Mouse (Mus musculus) frontal cortex, postnatal 10 days (tissue): ENCODE data around the gene Coq10a.

ENCODE experiments used
- DNase-seq, 2 experiments: peaks; one replicate each; pipeline ENCODE4 v3.0.0; 2022; ENCODE audit warnings: low spot score in 2 of 2, mixed read lengths in 1 of 2

Gene Coq10a

GRCm38 (mm10) chr10:128368402-128369217 is at the start of gene Coq10a:
Gene Coq10a, minus strand, starts transcription at chr10:128368997.
- DNase-seq: peak; percentile 90 to 92

GRCm38 (mm10) chr10:128414848-128415247 is 46.1 kb upstream of the Coq10a start:
- DNase-seq: no peak

DNA sequence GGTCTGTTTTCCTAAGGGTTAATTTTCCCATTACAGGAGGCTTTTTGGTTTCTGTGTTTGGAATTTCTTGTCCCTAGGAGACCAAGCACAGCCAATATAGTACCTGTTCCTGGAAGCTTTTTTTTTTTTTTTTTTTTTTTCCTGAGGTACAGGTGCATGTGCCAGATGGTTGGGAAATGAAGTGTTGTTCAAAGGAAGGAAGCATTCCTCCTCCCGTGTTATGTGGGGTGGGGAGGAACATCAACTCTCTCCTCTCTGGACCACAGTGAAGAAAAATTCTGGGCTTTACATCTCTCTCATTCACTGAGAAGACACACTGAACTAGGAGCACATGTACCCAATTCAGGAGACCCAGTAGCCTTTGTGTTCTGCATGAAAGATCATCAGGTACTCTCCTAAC is 44.3 kb upstream of the Coq10a start:
- DNase-seq: no peak

GRCm38 (mm10) chr10:128412558-128412957 is 43.8 kb upstream of the Coq10a start:
- DNase-seq: no peak

- DNase-seq: no peak
These were observed 43.2 kb upstream of the Coq10a start for GRCm38 (mm10) chr10:128412055-128412381.

DNA sequence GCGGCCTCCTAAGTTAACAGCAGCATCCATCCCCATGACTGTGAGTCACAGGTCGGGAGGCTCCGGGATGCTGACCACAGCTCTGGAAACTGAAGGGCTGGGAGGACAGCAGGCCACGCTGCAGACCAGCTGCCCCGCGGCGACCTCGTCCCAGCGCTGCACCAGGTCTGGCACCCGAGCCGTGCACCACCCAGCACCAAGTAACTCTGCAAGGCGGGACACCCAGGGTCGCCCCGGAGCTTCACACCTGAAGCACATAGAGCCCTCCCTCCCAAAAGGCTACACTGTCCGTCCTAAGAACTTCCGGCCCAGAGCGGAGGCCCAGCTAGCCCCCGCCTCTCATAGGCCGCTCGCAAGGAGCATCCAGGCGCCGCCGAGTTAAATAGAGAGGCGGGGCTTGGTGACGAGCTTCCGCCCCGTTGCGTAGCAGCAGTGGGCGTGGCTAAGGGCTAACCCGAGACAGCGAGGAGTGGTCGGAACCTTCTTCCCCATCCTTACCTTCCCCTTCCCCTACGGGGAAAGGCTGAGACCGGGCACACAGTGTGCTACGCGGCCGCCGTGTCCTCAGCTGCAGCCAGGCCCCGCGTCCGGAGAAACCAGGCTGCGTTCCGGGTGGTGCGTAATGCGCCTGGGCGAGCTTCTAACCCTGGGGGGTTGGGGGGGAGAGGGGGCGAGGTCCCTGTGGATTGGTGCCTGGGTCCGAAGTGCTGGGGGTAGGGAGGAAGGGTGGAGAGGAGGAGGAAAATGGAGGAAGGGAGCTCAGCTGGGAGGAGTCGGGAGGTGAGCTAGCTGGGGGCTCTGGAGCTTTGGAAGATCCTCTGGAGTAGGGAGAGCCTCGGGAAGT is 42.6 kb upstream of the Coq10a start, which contains the start of the genes Nabp2 and Rnf41:
Nabp2 (minus strand) TSS at position 282 of the 844 bp plus-strand sequence.
Rnf41 (plus strand) TSS at position 447 of the 844 bp plus-strand sequence.
- peak; percentile 93 to 95 for DNase-seq

DNA sequence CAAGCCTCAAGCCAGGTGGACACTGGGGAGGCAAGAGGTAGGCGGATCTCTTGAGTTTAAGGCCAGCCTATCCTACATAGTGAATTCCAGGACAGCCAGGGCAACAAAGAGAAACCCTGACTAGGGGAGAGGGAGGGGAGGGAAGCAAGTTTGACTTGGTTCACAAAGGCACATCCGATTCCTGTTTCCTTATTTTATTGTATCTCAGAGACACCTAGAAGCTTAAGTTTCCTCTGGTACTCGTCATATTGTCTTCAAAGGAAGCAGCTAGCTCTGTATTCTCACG is 41.7 kb upstream of the Coq10a start:
- DNase-seq: no peak

DNA sequence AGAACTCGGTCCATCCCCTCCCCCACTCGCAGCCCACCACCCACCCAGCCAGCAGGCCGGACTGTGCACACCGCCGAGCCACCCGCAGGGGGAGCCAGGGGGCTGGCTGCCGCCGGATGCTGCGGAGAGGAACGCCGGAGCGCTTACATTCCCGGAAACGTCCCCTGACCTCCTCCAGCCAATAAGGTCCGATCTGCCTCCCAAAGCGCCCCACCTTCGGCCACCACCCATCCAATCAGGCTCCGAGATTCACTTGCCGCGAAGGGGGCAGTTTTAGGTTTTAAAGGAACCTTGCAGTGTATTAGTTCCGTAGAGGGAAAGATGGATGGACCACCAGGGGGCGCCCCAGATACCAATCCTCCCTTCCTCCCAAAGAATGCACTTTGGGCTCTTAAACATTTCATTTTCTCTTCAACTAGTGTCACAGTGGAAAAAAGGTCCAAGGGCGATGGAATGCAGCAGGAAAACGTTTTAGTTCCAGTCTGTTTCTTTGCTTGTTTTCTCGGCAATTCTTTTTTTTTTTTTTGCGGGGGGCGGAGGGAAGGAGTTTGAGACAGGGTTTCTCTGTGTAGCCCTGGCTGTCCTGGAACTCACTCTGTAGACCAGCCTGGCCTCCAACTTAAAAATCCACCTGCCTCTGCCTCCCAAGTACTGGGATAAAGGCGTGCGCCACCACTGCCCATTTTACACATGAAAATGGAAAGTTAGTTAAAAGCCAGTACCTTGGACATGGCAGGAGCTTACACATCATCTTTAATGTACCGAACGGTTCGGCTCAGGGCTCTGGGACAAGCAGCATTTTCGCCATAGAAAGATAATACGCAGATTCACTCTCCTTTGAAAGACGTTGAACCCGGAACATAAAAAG is 41.1 kb upstream of the Coq10a start:
- peak; percentile 96 to 97 for DNase-seq

GRCm38 (mm10) chr10:128408591-128409535 is 40.1 kb upstream of the Coq10a start:
- peak in 1 of 2 experiments; percentile 50 for DNase-seq

GRCm38 (mm10) chr10:128403931-128404330 is 35.1 kb upstream of the Coq10a start:
- no peak for DNase-seq

- DNase-seq: no peak
These were observed 32.8 kb upstream of the Coq10a start for GRCm38 (mm10) chr10:128401638-128402037.

DNA sequence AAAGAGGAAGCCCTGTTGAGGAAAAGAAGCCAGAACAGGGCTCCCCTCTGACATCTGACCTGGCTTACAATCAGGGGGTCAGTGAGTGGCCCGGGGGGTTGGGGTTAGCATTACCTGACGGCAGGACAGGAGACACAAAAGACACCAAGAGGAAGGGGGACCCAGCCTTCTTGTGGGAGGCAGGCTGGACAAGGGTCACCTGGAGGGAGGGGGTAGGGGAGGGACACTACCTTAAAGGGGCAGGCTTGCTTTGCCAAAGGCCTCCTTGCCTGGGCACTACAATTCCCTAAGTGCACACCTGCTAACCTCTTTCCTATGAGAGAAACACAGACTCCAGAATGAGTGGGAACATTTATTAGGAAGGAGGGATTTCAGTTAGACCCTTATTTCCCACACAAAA is 32.3 kb upstream of the Coq10a start, which contains the start of gene Slc39a5:
Slc39a5 (minus strand) TSS at position 174 of the 400 bp plus-strand sequence.
- DNase-seq: no peak

GRCm38 (mm10) chr10:128400338-128400737 is 31.5 kb upstream of the Coq10a start:
- DNase-seq: no peak

DNA sequence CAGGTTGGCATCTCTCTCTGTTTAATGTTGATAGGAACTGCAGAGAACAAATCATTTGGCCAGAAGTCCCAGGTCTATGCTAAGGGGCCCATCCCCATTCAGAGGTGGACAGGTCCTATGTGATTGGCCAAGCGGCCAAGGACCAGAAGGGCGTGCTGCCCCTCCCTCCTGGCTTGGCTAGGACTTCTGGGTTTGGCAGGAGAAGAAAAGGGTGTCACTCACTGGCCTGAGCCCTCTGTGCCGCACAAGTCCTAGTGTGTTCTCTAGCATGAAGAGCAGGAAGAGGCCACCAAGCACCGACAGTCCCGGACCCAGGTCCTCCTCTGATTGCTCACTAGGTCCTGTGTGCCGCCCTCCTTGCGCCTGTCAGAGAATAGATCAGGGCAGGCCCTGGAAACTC is 28.7 kb upstream of the Coq10a start:
- DNase-seq: no peak

DNA sequence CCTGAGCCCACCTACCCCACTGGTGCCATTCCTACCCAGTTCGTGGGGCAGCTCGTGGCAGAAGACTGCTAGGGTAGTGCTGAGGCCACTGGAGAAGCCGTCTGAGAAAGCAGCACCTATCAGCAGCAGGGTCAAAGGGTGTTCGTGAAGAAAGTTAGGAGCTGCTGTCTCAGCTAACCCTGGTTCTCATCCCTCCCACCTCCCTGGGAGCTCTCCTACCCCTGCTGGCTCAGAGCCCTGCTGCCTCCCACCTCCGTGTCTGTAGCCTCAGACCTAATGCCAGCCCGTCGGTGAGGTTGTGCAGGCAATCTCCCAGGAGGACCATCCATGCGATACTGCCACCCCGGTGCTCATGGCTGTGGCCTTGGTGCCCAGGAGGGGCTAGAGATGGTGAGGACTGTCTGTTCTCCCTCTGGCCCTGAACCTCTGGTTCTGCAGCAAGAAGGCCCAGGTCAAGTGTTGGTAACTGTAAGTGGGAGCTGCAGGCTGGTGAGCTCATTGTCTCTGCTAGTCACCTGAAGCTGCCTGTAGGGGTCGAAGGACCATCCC is 28.0 kb upstream of the Coq10a start:
- DNase-seq: no peak

DNA sequence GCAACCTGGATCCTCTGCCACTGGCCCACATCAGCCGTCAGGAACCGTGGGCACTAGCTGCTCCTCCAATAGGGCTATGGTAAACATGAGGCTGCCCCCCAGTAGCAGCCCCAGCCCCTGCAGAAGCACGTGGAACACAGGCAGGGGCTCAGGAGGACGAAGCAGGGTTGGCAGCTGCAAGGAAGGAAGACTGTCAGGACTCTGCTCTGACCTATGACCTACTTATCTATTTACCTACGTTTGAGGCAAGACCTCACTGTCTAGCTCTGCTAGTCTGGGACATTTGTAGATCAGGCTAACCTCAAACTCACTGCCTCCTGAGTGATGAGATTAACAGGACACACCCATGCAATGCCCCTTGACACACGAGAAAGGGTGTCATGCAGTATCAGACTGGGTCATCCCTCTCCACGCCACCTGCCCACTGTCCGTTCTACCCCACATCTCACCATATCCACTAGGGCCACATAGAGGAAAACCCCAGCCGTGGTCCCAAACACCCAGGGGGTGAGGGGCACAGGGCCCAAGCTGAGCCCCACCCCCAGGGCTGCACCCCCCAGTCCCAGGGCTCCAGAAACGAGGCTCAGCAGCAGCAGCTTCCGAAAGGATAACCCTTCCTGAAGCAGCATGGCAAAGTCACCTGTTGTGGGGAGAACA is 27.3 kb upstream of the Coq10a start:
- no peak for DNase-seq

DNA sequence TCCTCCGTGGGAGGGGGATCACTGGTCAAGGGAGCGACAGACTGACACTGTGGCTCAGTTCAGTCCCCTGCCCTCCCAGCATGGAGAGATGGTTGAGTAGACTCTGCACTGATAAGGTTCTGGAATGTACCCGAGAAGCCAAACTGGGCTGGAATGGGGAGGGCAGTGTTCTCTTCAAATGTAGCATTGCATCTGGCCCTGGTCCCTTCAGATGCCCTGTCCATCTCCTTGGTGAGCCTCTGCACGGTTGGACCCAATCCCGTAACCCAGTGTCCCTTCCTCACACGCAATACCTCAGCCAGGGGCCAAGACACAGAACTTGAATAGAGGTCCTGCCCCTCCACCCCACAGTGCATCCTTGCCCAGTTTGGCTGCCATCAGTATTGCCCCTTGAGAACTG is 23.1 kb upstream of the Coq10a start:
- no peak for DNase-seq

DNA sequence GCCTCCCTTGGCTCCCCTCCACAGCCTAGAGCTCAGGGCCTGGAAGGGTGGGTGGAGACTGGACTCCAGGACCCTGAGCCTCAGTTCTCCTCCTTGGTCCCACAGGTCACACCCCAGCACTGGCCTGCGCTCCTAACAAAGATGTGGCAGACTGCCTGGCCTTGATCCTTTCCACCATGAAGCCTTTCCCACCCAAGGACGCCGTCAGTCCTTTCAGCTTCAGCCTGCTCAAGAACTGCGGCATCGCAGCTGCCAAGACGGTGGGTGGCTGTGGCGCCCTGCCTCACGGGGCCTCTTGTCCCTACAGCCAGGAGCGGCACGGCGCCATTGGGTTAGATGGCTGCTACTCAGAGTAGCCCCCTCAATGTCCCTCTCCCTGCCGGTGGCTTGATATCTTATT is 21.6 kb upstream of the Coq10a start:
- DNase-seq: no peak

DNA sequence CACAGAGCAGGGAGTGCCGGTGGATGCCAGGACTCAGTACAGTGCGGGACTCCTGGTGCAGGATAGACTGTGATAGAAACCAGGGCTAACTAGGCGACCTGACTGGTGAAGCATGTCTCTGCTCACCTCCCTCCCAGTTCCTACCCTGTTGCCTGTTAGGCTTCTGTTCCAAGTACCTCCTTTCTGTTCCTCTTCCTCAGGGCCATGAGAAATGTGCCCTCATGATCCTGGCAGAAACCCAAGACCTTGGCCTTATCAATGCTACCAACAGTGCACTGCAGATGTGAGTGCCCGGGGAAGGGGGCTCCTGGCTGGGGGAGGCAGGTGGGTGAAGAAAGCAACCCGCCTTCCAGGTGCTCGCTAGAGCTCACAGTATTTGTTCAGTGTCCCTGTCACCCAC is 20.8 kb upstream of the Coq10a start:
- DNase-seq: no peak

GRCm38 (mm10) chr10:128388941-128389340 is 20.1 kb upstream of the Coq10a start:
- no peak for DNase-seq
